Mouse (Mus musculus) layer of hippocampus, postnatal 36 days (tissue): ENCODE measurements at regions not wholly inside any gene's neighbourhood (a gene's known extent, or its start where the extent isn't known, plus 50 kb on each side); places are given as distances from the start of the nearest gene placed in this dataset.

Source experiments
- DNase-seq, 2 experiments: peaks; one replicate each; pipeline ENCODE4 v3.0.0; 2022

DNA sequence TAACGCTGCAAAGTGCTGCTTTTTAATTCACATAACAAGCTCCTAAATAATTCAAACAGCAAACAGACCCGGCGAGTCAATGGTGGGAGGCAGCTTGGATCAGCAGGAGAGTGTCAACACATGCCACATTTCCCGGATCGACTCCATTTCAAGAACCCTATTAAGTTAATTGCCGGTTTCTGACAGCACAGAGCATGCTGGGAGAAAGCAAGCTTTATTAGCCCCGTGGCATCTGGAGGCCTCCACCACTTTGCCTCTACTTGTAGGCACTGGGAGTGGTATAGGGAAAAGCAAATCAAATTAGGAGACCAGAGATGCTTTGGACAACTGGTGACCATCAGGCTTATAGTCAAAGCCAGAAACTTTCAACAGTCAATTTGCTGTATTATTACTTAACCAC is 188.5 kb downstream of the Emx2 start:
- no peak for DNase-seq

DNA sequence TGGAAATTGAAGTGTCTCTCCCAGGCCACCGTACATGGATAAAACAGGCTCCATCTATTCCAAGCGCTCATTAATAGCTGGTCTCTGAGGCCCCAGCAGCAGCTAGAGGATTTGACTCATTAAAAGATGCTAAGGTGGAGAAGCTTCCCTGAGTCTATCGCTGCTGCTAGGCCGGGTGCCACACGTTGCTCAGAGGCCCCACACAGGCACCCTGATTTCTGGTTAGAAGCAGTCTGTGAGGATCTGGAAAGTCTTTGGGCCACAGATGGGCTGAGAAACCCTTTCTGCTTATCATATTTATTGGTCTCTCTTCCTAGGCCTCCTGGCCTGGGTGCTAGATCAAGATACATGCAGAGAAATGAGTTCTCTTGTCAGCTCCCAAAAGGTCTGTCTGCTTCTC is 191.2 kb downstream of the Emx2 start:
- DNase-seq = no peak

DNA sequence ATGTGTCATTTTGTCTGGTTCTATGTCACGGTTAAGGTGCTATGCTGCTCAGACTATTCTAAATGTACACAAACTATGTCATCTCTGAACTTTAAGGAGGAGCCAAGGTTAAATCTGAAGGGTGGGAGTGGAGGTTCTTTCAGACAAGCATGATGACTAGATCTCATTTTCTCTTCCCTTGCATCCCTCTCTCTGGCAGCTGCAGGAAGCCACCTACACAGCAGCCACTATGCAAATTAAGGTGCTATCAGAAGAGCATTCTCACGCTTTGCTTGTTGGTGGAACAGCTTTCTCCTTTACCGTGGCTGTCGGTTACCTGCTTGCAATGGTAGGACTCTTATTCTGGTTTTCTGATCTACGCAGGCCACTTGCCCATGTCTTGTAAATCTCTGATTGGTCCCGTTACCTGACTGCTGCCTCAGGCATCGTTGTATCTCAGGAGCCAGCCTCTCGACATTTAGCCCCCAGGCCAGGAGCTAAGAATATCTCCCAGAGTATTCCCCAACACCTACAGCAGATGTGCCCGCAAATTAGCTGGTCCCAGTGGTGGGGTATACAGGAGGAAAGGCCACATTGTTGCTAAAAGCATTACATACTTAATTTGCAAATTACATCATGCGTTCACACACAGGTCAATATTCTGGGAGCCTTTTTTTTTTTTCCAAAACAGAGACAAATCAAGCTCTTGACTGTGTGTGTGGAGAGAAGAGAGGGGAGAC is 192.6 kb downstream of the Emx2 start:
- no peak for DNase-seq

DNA sequence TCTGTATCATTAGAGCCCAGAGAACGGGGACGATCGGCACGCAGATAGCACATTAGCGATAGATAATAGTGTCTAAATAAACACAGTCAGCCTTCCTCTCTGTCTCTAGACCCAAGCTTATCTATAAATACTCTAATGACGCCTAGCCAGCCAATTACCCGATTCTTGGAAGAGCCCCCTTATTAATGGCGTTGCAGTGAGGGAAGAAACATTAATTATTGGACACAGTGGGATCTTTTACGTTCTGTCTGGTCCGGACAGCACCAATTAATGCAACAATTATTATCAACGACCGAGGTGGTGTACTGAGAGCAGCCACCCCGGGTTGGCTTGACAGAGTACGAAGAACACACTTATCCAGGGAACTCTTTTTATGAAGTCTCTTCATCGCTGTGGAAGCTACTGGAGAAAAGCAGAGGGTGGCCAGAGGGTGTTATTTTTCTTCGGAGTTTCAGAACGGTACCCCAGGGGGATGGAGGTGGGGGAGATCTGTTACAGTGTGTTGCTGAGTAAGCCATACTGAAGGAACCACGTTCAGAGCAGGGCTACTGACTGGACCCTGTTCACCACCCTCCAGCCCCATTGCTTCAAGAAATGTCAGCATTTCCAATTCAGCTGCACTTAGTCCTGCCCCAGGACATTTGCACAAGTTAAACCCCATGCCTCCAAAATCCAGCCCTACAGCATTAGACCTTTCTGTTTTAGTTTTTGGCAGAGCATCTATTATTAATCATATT is 195.6 kb downstream of the Emx2 start:
- DNase-seq = no peak

DNA sequence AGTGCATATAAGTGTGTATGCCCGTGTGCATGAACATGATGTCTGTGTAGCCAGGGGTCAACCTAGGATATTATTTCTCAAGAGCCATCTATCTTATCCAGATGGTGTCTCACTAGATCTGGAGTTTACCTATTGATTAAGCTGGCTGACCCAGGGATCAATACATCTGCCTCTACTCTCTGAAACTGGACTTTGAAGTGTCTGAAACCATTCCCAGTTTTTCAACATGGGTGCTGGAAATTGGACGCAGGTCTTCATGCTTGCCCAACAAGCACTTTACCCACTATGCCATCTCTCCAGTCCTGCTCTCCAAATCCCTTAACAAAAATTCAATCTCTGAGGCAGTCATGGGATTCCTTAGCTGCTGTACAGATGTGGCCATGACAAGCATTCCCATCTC is 197.1 kb downstream of the Emx2 start:
- DNase-seq = no peak

DNA sequence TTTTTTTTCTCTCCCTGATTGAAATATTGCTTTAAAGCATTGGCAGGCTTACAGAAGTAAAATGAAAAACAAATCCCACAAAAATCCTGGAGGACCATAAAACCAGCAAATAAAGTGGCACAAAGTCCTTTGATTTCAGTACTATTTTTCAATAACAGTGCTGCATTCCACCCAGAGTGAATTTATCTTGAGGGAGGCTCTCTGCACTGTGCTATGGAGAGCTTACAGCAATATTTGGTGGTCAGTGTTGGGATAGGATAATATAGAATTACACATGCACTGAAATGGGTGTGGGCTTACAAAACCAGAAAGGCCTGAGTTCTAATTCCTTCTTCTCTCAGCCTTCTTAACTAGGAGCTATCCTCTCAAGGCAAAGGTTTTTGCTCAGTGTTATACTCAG is 211.6 kb downstream of the Emx2 start:
- no peak for DNase-seq

DNA sequence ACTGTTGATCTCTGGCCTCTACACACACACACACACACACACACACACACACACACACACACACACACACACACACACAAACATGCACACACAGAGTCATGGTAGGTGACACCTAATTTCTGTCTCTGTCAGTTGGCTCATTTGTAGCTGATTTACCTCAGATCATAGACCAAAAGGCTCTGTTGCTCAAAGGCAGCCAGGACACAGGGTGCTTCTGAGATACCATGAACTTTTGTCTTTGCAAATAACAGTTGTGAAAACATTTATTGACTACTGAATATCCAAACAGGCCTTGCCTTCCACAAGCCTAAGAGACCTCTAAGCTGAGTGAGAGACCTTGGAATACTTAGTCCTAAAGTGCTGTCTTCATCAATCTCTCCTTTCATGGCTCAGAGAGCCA is 215.4 kb downstream of the Emx2 start:
- no peak for DNase-seq

DNA sequence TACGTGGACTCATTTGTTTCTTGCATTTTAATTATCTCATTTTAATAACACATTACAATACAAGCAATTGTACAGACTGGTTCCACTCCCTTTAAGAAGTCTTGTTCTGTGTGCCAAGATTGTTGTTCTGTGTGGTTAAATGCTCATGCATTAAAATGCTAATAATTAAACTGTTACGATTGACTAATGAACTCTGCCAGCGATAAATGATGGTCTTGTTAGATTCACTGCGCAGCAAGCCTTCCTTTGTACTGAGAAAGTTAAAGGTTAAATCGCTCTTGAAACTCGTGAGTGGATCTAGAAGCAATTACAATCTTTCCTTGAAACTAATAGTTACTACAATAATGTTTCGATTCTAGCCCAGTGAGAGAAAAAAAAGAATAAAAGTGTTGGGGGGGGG is 221.0 kb downstream of the Emx2 start:
- DNase-seq = no peak

DNA sequence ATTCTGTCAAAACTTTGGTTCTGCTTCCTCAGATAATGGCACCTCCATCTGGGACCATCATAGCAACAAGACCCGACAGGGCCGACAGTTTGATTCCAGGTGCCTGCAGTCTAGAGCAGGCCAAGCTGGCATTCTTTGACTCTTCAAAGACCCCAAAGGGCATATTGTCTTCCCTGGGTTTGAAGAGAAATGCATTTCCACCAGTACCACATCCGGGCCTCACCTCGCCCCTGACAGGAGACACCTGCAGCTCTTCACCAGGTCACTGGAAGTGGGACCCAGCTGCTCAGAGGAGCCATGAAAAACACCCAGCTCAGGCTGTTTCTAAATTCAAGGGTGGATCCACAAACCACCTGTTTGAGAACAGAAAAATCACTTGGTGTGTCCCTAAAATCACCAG is 222.2 kb downstream of the Emx2 start:
- no peak for DNase-seq

DNA sequence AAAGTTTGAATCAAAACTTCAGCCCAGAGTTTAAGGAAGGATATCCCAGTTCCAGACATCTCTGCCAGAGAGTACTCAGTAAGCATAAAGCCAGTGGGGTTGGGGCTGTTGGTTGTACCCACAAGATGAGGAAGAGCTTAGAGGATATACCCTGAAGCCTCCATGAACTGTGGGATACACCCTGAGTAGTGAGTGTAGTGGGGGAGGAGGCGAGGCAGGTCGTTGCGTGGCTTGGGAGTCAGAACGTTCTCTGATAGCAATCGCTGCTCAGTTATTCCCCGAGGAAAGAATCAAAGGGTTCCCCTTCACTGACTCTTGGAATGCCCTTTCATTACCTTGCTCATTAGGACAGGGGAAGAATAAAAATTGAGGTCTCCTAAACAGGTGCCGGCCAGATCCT is 226.1 kb downstream of the Emx2 start:
- no peak for DNase-seq

DNA sequence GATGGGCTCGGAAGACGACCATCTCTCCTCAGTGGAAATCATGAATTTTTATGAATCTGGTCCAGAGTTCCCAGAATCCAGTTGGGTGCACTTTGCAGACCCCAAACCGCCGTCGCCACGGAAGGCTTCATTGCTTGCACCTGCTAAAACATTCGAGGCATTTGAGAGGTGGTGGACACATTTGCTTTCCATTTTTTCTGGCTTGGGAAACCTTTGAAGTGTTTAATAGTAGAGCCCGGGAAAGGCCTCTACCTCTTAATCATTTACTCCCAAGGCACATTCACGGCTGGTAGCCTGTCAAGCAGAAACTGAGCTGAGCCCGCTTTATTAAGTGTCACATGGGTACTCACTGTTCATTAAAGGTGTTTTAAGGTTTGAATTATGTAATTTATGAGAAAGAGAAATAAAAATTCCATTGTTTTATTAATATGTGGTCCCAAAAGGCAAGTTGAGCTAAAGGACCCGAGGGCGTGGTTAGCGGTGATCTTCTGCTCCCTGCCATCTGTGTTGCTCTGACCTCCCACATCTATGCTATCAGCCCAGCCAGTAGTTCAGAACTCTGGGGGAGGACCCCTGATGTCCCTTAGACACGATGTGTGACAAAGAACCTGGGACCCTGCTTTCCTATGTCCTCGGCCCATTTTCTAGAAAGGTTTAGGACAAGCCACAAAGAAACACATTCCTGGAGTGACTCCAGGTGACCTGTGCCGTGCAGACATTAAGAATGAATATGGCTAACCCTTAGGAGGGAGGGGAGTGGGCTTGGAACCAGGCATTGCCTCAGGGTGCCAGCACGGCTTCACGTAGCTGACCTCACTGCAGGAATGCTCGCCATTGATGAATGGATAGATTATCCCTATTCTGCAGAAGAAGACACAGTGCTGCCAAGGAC is 227.9 kb downstream of the Emx2 start:
- no peak for DNase-seq

DNA sequence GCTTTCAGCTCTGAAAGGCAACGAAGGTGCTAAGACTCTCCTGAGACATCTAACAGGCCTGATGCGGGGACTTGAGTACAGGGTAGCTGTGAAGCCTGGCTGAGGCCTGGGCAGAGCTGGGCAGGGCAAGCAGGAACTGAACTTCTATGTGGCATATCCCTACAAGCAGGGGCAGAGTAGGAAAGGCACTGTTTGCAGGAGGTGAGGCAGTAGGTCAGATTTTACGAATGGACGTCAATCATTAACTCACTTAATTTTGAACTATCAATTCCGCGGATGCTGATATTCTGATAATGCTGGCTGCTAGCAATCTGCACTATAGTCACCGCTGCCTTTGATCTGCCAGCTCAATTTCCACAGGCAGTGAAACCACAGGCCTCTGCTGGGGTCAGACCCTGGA is 229.0 kb downstream of the Emx2 start:
- no peak for DNase-seq

DNA sequence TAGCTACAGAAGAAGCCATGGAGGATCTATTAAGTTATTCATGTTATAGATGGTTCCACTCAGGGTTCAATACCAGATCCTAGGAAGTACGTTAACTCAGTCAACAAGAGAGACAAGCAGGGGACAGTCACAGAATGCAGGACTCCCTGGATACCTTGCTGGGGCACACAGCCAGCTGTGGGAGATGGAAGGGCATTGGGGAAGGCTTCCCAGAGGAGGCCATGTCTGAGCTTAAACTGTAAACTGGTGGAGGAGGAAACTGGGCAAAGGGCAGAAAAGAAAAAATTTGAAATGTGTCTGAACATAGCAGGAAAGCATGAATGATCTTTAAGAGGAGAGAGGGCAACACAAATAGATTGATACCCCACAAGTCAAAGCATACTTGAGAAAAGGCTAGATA is 229.5 kb downstream of the Emx2 start:
- no peak for DNase-seq

DNA sequence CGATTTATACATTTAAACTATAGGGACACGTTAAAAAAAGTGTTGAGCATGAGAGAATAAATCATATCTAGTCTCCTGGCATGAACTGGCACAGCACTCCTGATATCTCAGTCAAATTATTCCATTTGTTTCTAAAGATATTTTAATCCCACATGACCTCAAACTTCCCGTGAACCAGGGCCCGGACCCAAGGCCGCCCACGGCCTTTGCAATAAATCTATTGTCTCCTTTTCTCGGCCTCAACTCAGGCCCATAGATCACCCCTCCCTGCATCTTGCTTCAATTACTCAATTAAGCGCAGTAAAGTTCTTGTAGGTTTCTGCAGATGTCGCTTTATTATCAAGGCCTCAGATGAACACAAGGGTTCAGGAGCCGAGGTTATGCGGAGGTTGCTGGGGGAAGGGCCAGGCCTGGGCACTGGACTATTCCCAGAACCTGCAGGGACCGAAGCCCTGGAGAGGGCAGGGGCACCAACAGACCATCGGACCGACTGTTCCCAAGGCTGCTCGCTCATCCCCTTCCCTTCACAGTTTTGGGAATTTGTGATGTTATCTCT is 233.4 kb downstream of the Emx2 start:
- DNase-seq = no peak

DNA sequence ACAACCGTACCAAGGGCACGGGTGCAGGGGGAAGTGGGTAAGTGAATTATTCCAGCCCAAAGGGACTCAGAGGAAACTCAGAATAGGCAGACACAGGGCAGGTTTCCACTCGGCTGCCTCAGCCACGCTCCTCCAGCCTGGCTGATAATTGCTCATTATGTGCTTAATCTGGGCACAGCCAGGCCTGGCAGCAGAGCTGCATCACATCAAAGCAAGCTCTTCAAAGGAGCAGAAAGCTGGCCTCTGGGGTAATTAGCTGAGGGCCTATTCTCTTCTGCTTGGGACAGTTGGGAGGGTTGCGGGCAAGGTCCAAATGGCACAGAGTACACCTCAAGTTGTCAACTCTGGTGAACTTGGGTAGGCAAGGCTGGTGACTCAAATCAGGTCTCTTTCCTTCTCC is 239.5 kb downstream of the Emx2 start:
- peak; percentile 31 to 48 for DNase-seq

DNA sequence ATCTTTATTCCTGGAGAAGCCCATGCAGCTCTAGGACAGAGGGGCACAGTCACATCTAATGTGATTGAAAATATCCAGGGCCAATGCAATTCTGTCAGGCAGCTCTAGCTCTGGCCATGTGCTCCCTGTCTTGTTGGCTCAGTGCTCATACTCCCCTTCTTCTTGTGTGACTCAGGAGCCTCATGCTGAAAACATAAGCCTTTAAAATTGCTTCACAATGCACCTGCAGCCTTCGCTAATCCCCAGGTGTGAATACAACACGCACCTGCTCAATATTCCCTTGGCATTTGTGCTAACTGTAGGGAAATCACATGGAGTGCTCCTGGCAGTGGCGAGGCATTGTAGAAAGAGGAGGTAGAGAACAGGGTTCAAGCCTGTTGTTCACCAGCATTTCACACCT is 242.0 kb downstream of the Emx2 start:
- DNase-seq = no peak

DNA sequence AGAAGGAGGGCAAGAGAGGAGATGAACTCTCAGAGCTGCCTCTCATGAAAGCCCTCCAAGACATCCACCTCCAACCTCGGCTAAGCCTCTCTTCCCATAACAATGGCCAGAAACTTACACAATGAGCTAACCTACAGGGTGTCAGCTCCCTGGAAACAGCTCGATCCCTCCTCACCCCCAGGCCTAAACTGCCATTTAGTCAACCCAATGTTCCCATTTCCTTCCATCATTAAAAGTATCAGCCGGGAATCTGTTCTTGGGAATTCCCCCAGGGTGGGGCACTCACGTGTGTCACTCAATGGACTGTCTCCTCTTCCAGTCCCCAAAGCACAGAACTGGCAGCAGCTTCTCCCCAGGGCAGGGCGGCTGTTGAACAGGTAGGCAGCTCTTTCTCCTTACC is 236.3 kb downstream of the Rab11fip2 start:
- DNase-seq = no peak

DNA sequence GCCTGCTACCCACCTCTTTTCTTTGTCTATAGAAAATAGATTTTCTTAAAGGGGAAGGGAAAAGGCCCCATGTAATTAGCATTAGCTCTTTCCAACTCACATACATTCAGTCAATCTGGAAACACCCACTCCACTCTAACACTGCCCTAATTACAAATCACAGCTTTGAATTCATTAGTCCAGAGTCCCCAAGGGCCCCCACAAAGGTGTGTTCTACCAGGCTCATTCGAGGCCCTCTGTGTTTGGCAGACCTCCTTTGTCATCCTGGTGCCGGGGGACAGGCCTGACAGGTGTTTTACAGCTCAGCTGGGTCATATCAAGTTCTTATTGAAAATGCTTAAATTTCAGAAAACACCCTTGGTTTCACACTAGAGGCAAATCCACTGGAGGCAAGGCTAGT is 234.3 kb downstream of the Rab11fip2 start:
- DNase-seq = no peak

DNA sequence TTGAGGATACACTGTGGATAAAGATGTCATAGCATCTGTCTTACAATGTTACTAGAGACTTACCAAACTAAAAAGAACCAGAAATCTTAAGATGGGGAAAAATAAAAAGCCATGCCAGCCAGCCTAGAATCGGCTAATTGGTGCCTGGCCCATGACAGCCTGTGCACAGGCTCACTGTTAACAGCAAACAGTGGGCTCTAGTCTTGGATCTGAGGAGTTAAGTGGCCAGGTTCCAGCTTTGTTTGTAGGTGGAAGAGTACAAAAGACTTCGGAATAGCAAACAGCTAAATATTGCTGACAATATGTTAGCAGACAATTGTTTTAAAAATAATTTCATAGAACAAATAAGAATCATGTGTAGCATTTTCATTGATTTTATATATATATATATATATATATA is 228.4 kb downstream of the Rab11fip2 start:
- no peak for DNase-seq

DNA sequence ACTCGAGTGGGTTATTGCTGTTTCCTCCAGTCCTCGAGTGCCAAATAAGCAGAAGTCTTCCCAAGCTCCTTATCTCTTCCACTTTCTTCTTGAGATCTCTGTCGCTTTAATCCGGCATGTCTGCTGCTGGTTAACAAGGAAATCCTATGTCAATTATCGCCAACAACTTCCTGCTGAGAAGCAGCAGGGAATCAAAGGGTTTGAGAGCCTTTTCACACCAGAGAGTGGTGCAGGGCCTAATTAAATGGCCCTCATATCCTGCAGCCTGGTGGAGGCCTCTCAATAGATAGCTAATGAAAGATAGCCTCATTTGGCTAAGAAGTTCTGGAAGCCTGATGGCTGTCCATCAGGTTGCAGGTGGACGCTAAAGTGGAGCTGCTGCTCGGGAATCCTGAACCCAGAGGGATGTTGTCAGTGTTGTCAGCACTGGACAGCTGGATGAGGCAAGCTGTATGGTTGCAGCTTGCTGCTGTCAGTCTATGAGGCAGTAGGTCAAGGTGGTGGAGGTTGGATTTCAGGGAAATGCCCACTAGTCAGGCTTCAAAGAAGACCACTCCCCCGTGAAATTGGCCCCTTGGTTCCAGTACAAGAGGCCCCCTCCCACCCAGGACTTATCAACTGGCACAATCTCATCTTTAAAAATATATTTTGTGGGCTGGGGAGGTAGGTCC is 225.5 kb downstream of the Rab11fip2 start:
- DNase-seq = no peak

DNA sequence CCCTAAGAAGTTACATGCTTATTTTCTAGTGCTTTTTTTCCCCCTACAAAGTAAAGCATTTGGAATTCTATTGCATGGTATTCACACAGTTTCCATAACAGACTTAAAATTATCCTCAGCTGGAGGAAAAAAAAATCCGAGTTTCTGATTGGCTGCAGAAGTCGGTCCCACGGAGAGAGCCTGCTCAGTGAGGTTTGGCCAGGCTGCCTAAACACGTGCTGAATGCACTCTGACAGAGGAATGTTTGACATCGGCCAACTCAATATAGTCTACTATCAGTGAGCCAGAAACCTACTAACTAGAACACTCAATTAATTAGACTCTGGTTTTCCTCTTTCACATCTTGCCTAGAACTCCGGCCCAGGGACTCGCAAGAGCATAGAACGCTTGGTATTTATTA is 204.9 kb downstream of the Rab11fip2 start:
- no peak for DNase-seq

DNA sequence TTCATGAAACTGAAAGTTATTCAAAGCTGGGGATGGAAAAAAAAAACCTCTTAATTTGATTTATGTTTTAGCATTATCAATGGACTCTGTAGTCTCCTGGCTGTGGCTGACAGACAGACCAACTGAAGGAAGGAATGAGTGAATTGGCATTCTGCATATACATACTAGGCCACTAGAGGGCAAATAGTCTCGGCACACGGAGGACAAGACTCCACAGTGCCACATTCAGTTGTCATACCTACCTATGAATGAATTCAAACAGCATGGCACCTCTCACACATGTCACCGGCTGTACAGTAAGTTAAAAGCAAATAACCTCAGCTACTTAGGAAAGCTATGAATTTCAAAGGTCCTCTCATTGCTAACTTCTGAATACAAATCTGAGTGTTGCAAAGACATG is 200.5 kb downstream of the Rab11fip2 start:
- no peak for DNase-seq

DNA sequence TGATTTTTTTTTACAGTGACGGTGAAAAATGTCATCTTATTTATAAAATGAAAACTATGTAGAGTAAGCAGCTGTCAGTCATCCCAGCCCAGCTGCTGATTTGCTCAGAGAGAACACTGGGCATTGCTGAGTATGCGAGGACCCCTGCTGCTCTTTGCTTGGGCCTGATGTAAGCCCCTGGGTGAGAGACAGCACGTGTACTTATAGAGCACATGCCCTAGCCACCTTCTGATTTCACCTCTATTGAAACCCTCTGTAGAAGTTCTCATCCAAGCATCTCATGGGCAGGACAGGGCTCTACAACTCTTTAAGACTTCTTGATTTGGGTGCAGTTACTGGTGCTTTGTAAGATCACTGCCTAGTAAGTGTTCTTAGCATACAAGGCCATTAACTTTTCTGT is 182.2 kb downstream of the Rab11fip2 start:
- no peak for DNase-seq
